Mouse (Mus musculus) effector memory CD4-positive, alpha-beta T cell, adult 7 months (primary cell): Measurements from ENCODE around the gene Cyb5b. TPM values are rescaled to one million over a fixed set of nuclear protein-coding genes. Genes with fewer than 3 reads are reported as not detected.

Experiments
- polyA plus RNA-seq: library from polyadenylated mRNA; unstranded; fragments of 100-300 nt; shearing (Covaris generic); gene quantifications from one replicate; pipeline ENCODE4 v1.2.1, GENCODE M21; 2017

The Cyb5b gene
- 47.4 TPM for polyA plus RNA-seq

GRCm38 (mm10) chr8:107150404-107151157, at the start of gene Cyb5b:
TSS of gene Cyb5b (plus strand) at chr8:107150640.

Other genes starting within 250 kb of the Cyb5b start
- 33.2 TPM for gene Sntb2, start 214.9 kb upstream of the Cyb5b start, polyA plus RNA-seq
- gene Vps4a, start 119.4 kb upstream of the Cyb5b start, polyA plus RNA-seq = 39.7 TPM
- 7.4 TPM for gene Pdf, start 102.0 kb upstream of the Cyb5b start, polyA plus RNA-seq
- gene Cog8, start 94.0 kb upstream of the Cyb5b start, polyA plus RNA-seq = 39.6 TPM
- 49.1 TPM for gene Nip7, start 93.8 kb upstream of the Cyb5b start, polyA plus RNA-seq
- gene Tmed6, start 85.0 kb upstream of the Cyb5b start, polyA plus RNA-seq = 0.45 TPM
- gene Terf2, start 54.1 kb upstream of the Cyb5b start, polyA plus RNA-seq = 23.5 TPM
- gene Nfat5, start 142.8 kb downstream of the Cyb5b start, polyA plus RNA-seq = 18.6 TPM